Mouse (Mus musculus): ENCODE data around the gene Gdnf.

Gene Gdnf

GRCm38 (mm10) chr15:7835404-7835803, 24.8 kb downstream of the Gdnf start:
- Histone ChIP-seq H3K36me3 (ENCODE audit: control insufficient read depth, insufficient read depth, low read length, poor library complexity, severe bottlenecking) (no peaks in the 10 kb centered on the region), H3K27me3 (ENCODE audit: control insufficient read depth, insufficient read depth, low read length, poor library complexity, severe bottlenecking) (no peaks in the 10 kb centered on the region)
- peak; percentile 23 for DNase-seq (ENCODE audit: low read depth, low spot score)

- Histone ChIP-seq H3K36me3 (ENCODE audit: control insufficient read depth, insufficient read depth, low read length, poor library complexity, severe bottlenecking) (no peaks in the 10 kb centered on the region), H3K27me3 (ENCODE audit: control insufficient read depth, insufficient read depth, low read length, poor library complexity, severe bottlenecking) (no peaks in the 10 kb centered on the region)
- DNase-seq (ENCODE audit: low read depth, low spot score), result no peak
Observed at GRCm38 (mm10) chr15:7838060-7838920, 27.6 kb downstream of the Gdnf start.

GRCm38 (mm10) chr15:7838921-7839309, 28.3 kb downstream of the Gdnf start:
- Histone ChIP-seq H3K27me3 (ENCODE audit: control insufficient read depth, insufficient read depth, low read length, poor library complexity, severe bottlenecking) (no peaks in the 10 kb centered on the region), H3K36me3 (ENCODE audit: control insufficient read depth, insufficient read depth, low read length, poor library complexity, severe bottlenecking) (no peaks in the 10 kb centered on the region)
- DNase-seq (ENCODE audit: low read depth, low spot score), result no peak

- Histone ChIP-seq H3K27me3 (ENCODE audit: control insufficient read depth, insufficient read depth, low read length, poor library complexity, severe bottlenecking) (no peaks in the 10 kb centered on the region), H3K36me3 (ENCODE audit: control insufficient read depth, insufficient read depth, low read length, poor library complexity, severe bottlenecking) (no peaks in the 10 kb centered on the region)
- no peak for DNase-seq (ENCODE audit: low read depth, low spot score)
Observed at GRCm38 (mm10) chr15:7841664-7842063, 31.0 kb downstream of the Gdnf start.

GRCm38 (mm10) chr15:7842398-7842797, 31.8 kb downstream of the Gdnf start:
- no peak for DNase-seq (ENCODE audit: low read depth, low spot score)
- Histone ChIP-seq H3K36me3 (ENCODE audit: control insufficient read depth, insufficient read depth, low read length, poor library complexity, severe bottlenecking) (no peaks in the 10 kb centered on the region), H3K27me3 (ENCODE audit: control insufficient read depth, insufficient read depth, low read length, poor library complexity, severe bottlenecking) (no peaks in the 10 kb centered on the region)

- H3K27me3 ChIP-seq (ENCODE audit: control insufficient read depth, insufficient read depth, low read length, poor library complexity, severe bottlenecking), result no peaks in the 10 kb centered on the region
- no peak for DNase-seq (ENCODE audit: low read depth, low spot score)
- H3K36me3 ChIP-seq (ENCODE audit: control insufficient read depth, insufficient read depth, low read length, poor library complexity, severe bottlenecking), result no peaks in the 10 kb centered on the region
Observed at GRCm38 (mm10) chr15:7857418-7857817, 46.8 kb downstream of the Gdnf start.

- Histone ChIP-seq H3K36me3 (ENCODE audit: control insufficient read depth, insufficient read depth, low read length, poor library complexity, severe bottlenecking) (no peaks in the 10 kb centered on the region), H3K27me3 (ENCODE audit: control insufficient read depth, insufficient read depth, low read length, poor library complexity, severe bottlenecking) (no peaks in the 10 kb centered on the region)
- DNase-seq (ENCODE audit: low read depth, low spot score), result no peak
Observed at GRCm38 (mm10) chr15:7858841-7859240, 48.2 kb downstream of the Gdnf start.

GRCm38 (mm10) chr15:7862890-7863289, 52.2 kb downstream of the Gdnf start:
- Histone ChIP-seq H3K27me3 (ENCODE audit: control insufficient read depth, insufficient read depth, low read length, poor library complexity, severe bottlenecking) (no peaks in the 10 kb centered on the region), H3K36me3 (ENCODE audit: control insufficient read depth, insufficient read depth, low read length, poor library complexity, severe bottlenecking) (no peaks in the 10 kb centered on the region)
- DNase-seq (ENCODE audit: low read depth, low spot score), result no peak

- DNase-seq (ENCODE audit: low read depth, low spot score), result no peak
- Histone ChIP-seq H3K36me3 (ENCODE audit: control insufficient read depth, insufficient read depth, low read length, poor library complexity, severe bottlenecking) (no peaks in the 10 kb centered on the region), H3K27me3 (ENCODE audit: control insufficient read depth, insufficient read depth, low read length, poor library complexity, severe bottlenecking) (no peaks in the 10 kb centered on the region)
Observed at GRCm38 (mm10) chr15:7863328-7863727, 52.7 kb downstream of the Gdnf start.

- no peaks in the 10 kb centered on the region for H3K27me3 ChIP-seq (ENCODE audit: control insufficient read depth, insufficient read depth, low read length, poor library complexity, severe bottlenecking)
- H3K36me3 ChIP-seq (ENCODE audit: control insufficient read depth, insufficient read depth, low read length, poor library complexity, severe bottlenecking), result no peaks in the 10 kb centered on the region
- no peak for DNase-seq (ENCODE audit: low read depth, low spot score)
Observed at GRCm38 (mm10) chr15:7865305-7865704, 54.7 kb downstream of the Gdnf start.

GRCm38 (mm10) chr15:7872473-7872872, 61.8 kb downstream of the Gdnf start:
- H3K27me3 ChIP-seq (ENCODE audit: control insufficient read depth, insufficient read depth, low read length, poor library complexity, severe bottlenecking), result no peaks in the 10 kb centered on the region
- DNase-seq (ENCODE audit: low read depth, low spot score), result no peak
- H3K36me3 ChIP-seq (ENCODE audit: control insufficient read depth, insufficient read depth, low read length, poor library complexity, severe bottlenecking), result no peaks in the 10 kb centered on the region

GRCm38 (mm10) chr15:7875879-7876278, 65.2 kb downstream of the Gdnf start:
- DNase-seq (ENCODE audit: low read depth, low spot score), result no peak
- no peaks in the 10 kb centered on the region for H3K27me3 ChIP-seq (ENCODE audit: control insufficient read depth, insufficient read depth, low read length, poor library complexity, severe bottlenecking)
- no peaks in the 10 kb centered on the region for H3K36me3 ChIP-seq (ENCODE audit: control insufficient read depth, insufficient read depth, low read length, poor library complexity, severe bottlenecking)

- no peak for DNase-seq (ENCODE audit: low read depth, low spot score)
- H3K27me3 ChIP-seq (ENCODE audit: control insufficient read depth, insufficient read depth, low read length, poor library complexity, severe bottlenecking), result no peaks in the 10 kb centered on the region
- H3K36me3 ChIP-seq (ENCODE audit: control insufficient read depth, insufficient read depth, low read length, poor library complexity, severe bottlenecking), result no peaks in the 10 kb centered on the region
Observed at GRCm38 (mm10) chr15:7877560-7878467, 67.2 kb downstream of the Gdnf start.

GRCm38 (mm10) chr15:7878861-7879260, 68.2 kb downstream of the Gdnf start:
- Histone ChIP-seq H3K27me3 (ENCODE audit: control insufficient read depth, insufficient read depth, low read length, poor library complexity, severe bottlenecking) (no peaks in the 10 kb centered on the region), H3K36me3 (ENCODE audit: control insufficient read depth, insufficient read depth, low read length, poor library complexity, severe bottlenecking) (peaks cover under 1% of the 10 kb centered on the region; the same call in 1 of the 2 replicates)
- DNase-seq (ENCODE audit: low read depth, low spot score), result no peak

- Histone ChIP-seq H3K36me3 (ENCODE audit: control insufficient read depth, insufficient read depth, low read length, poor library complexity, severe bottlenecking) (peaks cover 3% of the 10 kb centered on the region), H3K27me3 (ENCODE audit: control insufficient read depth, insufficient read depth, low read length, poor library complexity, severe bottlenecking) (no peaks in the 10 kb centered on the region)
- no peak for DNase-seq (ENCODE audit: low read depth, low spot score)
Observed at GRCm38 (mm10) chr15:7879956-7880355, 69.3 kb downstream of the Gdnf start.
